Mouse (Mus musculus) CD4-positive, CD25-positive, alpha-beta regulatory T cell, adult 4 months (primary cell): Measurements from ENCODE around the gene Bean1. TPM values are rescaled to one million over a fixed set of nuclear protein-coding genes. Genes with fewer than 3 reads are reported as not detected.

Experiments used
- ATAC-seq: one replicate; pipeline ENCODE4 v1.8.0; 2017
- polyA plus RNA-seq, 2 experiments: library from polyadenylated mRNA; unstranded; fragments of 100-300 nt; shearing (Covaris generic); gene quantifications; one replicate each; pipeline ENCODE4 v1.2.1; 2017

The Bean1 gene
- not detected for polyA plus RNA-seq

GRCm38 (mm10) chr8:104170118-104171049 lies at the start of gene Bean1:
Gene Bean1 (plus strand): TSS chr8:104170442.
- no peak for ATAC-seq

GRCm38 (mm10) chr8:104121640-104122416 lies 48.4 kb upstream of the Bean1 start:
- no peak for ATAC-seq

GRCm38 (mm10) chr8:104123080-104123657 lies 47.1 kb upstream of the Bean1 start:
- ATAC-seq = no peak

GRCm38 (mm10) chr8:104124534-104124933 lies 45.7 kb upstream of the Bean1 start:
- ATAC-seq = no peak

- no peak for ATAC-seq
Observed at GRCm38 (mm10) chr8:104127160-104127883, 42.9 kb upstream of the Bean1 start.

GRCm38 (mm10) chr8:104130916-104131315 lies 39.3 kb upstream of the Bean1 start:
- ATAC-seq = no peak

GRCm38 (mm10) chr8:104131414-104131975 lies 38.7 kb upstream of the Bean1 start:
- no peak for ATAC-seq

- ATAC-seq = no peak
Observed at GRCm38 (mm10) chr8:104134521-104134920, 35.7 kb upstream of the Bean1 start.

- ATAC-seq = no peak
Observed at GRCm38 (mm10) chr8:104136277-104136676, 34.0 kb upstream of the Bean1 start.

GRCm38 (mm10) chr8:104137636-104138035 lies 32.6 kb upstream of the Bean1 start:
- no peak for ATAC-seq

- ATAC-seq = no peak
Observed at GRCm38 (mm10) chr8:104140611-104141010, 29.6 kb upstream of the Bean1 start.

GRCm38 (mm10) chr8:104142415-104142814 lies 27.8 kb upstream of the Bean1 start:
- ATAC-seq = no peak

GRCm38 (mm10) chr8:104143379-104143778 lies 26.9 kb upstream of the Bean1 start:
- no peak for ATAC-seq

- ATAC-seq = no peak
Observed at GRCm38 (mm10) chr8:104144434-104145216, 25.6 kb upstream of the Bean1 start.

- ATAC-seq = no peak
Observed at GRCm38 (mm10) chr8:104145981-104146689, 24.1 kb upstream of the Bean1 start.

- ATAC-seq = no peak
Observed at GRCm38 (mm10) chr8:104146717-104147494, 23.3 kb upstream of the Bean1 start.

GRCm38 (mm10) chr8:104147947-104148346 lies 22.3 kb upstream of the Bean1 start:
- no peak for ATAC-seq

GRCm38 (mm10) chr8:104160731-104161130 lies 9.5 kb upstream of the Bean1 start:
- no peak for ATAC-seq

GRCm38 (mm10) chr8:104169461-104169860 lies 781 bp upstream of the Bean1 start:
- ATAC-seq = no peak
